Mouse (Mus musculus) thymus, postnatal 0 days (tissue): Measurements from ENCODE around the gene Runx2. TPM values are rescaled to one million over a fixed set of nuclear protein-coding genes. Genes with fewer than 3 reads are reported as not detected.
A peak's percentile ranks its signal among the peaks of the same experiment; 100 is the strongest.

Experiments
- DNase-seq: peaks from one replicate; pipeline ENCODE4 v3.0.0-alpha.2; 2015; ENCODE audit warnings: low spot score
- polyA plus RNA-seq: library from polyadenylated mRNA; unstranded; fragments of >200 nt; fragmentation: Nextera tagmentation; extraction: Ambion mirVana; gene quantifications from 2 replicates; pipeline ENCODE4 v1.2.1, GENCODE M21; 2015

The Runx2 gene
- polyA plus RNA-seq, 1 experiment from 2014 or later: 1.1 TPM

- no peak for DNase-seq
These were observed 269.3 kb downstream of the Runx2 start for GRCm38 (mm10) chr17:44545141-44545813.

GRCm38 (mm10) chr17:44542706-44543105 is 271.9 kb downstream of the Runx2 start:
- no peak for DNase-seq

GRCm38 (mm10) chr17:44540699-44541098 is 273.9 kb downstream of the Runx2 start:
- no peak for DNase-seq

- DNase-seq: no peak
These were observed 275.7 kb downstream of the Runx2 start for GRCm38 (mm10) chr17:44538921-44539320.

GRCm38 (mm10) chr17:44530000-44530399 is 284.6 kb downstream of the Runx2 start:
- peak; percentile 32 for DNase-seq

GRCm38 (mm10) chr17:44528617-44529016 is 286.0 kb downstream of the Runx2 start:
- DNase-seq: no peak

GRCm38 (mm10) chr17:44524146-44524545 is 290.5 kb downstream of the Runx2 start:
- no peak for DNase-seq

- DNase-seq: no peak
These were observed 291.7 kb downstream of the Runx2 start for GRCm38 (mm10) chr17:44522906-44523305.

GRCm38 (mm10) chr17:44520122-44521075 is 294.2 kb downstream of the Runx2 start:
- no peak for DNase-seq

GRCm38 (mm10) chr17:44519356-44519755 is 295.2 kb downstream of the Runx2 start:
- DNase-seq: no peak

GRCm38 (mm10) chr17:44518156-44518555 is 296.4 kb downstream of the Runx2 start:
- no peak for DNase-seq

GRCm38 (mm10) chr17:44508198-44508715 is 306.3 kb downstream of the Runx2 start:
- DNase-seq: peak; percentile 63

- no peak for DNase-seq
These were observed 306.9 kb downstream of the Runx2 start for GRCm38 (mm10) chr17:44507741-44508140.

GRCm38 (mm10) chr17:44506524-44506923 is 308.1 kb downstream of the Runx2 start:
- no peak for DNase-seq

GRCm38 (mm10) chr17:44504794-44505317 is 309.7 kb downstream of the Runx2 start:
- DNase-seq: no peak

- DNase-seq: no peak
These were observed 312.4 kb downstream of the Runx2 start for GRCm38 (mm10) chr17:44502176-44502575.

- DNase-seq: no peak
These were observed 314.2 kb downstream of the Runx2 start for GRCm38 (mm10) chr17:44500306-44500899.

- DNase-seq: no peak
These were observed 324.3 kb downstream of the Runx2 start for GRCm38 (mm10) chr17:44490164-44490794.

- DNase-seq: no peak
These were observed 325.3 kb downstream of the Runx2 start for GRCm38 (mm10) chr17:44489346-44489745.

- DNase-seq: no peak
These were observed 326.9 kb downstream of the Runx2 start for GRCm38 (mm10) chr17:44487514-44488244.
